Mouse (Mus musculus): Measurements from ENCODE around the gene Dab1. TPM values are rescaled to one million over a fixed set of nuclear protein-coding genes. Genes with fewer than 3 reads are reported as not detected.

The Dab1 gene
- total RNA-seq, 2 experiments from 2014 or later, result not detected

- DNase-seq (ENCODE audit: low spot score), result no peak
Observed at GRCm38 (mm10) chr4:103699755-103700154, 80.6 kb downstream of the Dab1 start.

- DNase-seq (ENCODE audit: low spot score), result no peak
Observed at GRCm38 (mm10) chr4:103700392-103700791, 81.2 kb downstream of the Dab1 start.

DNA sequence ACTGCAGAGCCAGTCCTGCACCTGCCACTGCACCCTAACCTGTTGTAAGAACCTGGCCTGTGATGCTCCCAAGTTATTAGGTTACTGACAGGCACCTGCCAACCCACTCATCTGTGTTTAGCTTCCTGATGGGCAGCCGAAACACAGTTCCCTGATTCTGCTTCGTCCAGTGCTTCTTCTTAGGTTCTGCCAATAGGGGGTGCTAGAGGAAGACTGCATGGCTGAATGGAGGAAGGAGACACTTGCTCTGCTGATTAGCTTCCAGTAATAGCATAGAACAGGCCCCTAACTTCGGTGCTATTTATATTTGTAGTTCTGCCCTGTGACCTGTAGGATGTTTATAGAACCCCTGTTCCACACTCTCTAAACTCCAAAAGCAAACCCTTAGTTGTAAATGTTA lies 83.0 kb downstream of the Dab1 start:
- DNase-seq (ENCODE audit: low spot score), result no peak

GRCm38 (mm10) chr4:103704477-103704876 lies 85.3 kb downstream of the Dab1 start:
- DNase-seq (ENCODE audit: low spot score), result no peak

DNA sequence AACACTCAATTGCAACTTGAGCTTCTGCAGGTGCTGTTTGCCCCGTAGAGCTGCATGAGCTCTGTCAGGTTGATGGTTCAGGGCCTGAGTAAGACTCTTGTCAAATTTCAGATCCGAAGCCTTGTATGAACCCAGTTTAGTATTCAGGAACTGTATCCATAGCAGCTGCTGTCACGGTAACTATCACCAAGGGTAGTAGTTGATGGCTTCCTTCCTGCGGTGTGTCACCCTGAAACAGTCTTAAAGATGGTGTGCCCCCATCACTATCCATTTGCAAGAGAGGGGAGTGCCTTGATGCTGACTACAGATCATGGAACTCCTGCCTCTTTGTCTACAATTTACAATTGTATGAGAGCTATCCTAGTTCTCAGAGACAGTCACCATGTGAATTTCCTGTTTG lies 87.3 kb downstream of the Dab1 start:
- DNase-seq (ENCODE audit: low spot score), result no peak

DNA sequence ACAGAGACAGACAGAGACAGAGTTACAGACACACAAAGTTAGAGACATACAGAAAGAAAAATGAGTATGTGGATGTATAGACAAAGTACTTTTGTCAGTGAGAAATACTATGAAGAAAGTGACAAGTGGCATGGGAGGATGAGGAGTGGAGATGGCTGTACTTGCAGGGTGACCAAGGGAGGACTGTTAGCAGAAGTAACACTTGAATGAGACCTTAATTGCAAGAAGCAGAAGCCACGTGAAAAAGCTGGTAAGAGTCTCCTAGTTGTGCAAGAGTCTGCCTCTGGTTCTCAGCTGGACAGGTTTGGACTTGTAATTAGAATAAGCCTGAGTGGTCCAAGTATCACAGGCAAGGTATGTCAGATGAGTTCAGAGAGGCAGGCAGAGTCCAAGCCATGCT lies 88.0 kb downstream of the Dab1 start:
- DNase-seq (ENCODE audit: low spot score), result no peak

- DNase-seq (ENCODE audit: low spot score), result no peak
Observed at GRCm38 (mm10) chr4:103711353-103711752, 92.2 kb downstream of the Dab1 start.

GRCm38 (mm10) chr4:103713921-103714320 lies 94.8 kb downstream of the Dab1 start:
- DNase-seq (ENCODE audit: low spot score), result no peak

DNA sequence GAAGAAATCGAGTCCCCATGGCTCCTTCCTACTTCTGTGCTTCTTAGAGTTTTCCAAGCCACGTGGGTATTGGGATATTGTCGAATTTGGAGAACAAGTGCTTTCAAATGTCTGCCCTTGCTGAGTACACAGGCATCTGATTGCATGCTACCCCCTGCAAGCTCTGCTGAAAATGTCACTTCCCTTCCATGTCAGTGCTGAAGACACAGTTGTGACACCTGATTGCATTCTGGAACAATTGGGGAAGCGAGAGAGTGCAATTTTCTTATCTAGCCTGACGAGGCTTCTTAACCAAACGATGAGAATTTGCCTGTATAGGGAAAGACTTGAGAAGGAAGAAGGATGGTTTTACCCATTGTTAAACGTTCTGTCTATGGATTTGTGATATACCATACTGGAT lies 95.8 kb downstream of the Dab1 start:
- no peak for DNase-seq (ENCODE audit: low spot score)

GRCm38 (mm10) chr4:103715568-103715967 lies 96.4 kb downstream of the Dab1 start:
- no peak for DNase-seq (ENCODE audit: low spot score)

DNA sequence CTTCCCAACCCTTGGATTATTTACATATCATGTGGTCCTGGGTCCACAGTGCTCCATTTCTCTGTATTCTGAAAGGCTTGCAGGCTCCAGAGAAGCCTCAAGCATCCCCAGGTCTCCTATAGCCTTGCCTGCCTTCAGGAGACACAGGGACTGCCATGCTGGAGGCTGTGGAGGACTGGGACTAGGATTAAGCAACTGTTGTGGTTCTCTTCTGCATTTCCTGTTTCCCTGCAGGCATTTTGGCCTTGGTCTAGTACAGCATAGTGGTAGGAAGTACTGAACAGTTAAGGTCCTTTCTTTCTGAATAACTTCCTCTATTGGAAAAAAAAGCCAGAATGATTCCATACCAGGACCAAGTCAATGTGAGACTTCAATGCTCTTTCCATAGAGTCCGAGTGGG lies 103.6 kb downstream of the Dab1 start:
- no peak for DNase-seq (ENCODE audit: low spot score)

DNA sequence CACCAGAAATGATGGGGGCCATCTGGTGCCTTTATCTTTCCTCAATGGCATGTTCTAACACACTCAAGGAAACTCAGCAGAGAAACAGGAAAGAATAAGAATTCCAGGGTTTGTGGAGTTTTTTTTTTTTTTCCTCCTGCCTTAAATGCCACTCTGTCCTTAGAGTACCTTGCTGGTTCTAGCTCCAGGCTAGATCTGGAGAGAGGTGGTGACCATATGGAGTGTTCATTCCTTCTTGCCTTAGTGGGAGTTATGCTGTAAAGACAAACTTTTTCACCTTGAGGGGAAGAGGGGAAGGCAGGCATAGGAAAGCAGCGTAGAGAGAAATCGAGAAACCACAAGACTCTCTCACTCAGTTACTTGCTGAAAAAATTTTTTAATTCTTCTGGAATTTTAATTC lies 107.3 kb downstream of the Dab1 start:
- no peak for DNase-seq (ENCODE audit: low spot score)

GRCm38 (mm10) chr4:103737185-103737584 lies 118.0 kb downstream of the Dab1 start:
- no peak for DNase-seq (ENCODE audit: low spot score)

- DNase-seq (ENCODE audit: low spot score), result no peak
Observed at GRCm38 (mm10) chr4:103751249-103751855, 132.2 kb downstream of the Dab1 start.

GRCm38 (mm10) chr4:103754561-103754960 lies 135.4 kb downstream of the Dab1 start:
- no peak for DNase-seq (ENCODE audit: low spot score)

- no peak for DNase-seq (ENCODE audit: low spot score)
Observed at GRCm38 (mm10) chr4:103757241-103757640, 138.1 kb downstream of the Dab1 start.

DNA sequence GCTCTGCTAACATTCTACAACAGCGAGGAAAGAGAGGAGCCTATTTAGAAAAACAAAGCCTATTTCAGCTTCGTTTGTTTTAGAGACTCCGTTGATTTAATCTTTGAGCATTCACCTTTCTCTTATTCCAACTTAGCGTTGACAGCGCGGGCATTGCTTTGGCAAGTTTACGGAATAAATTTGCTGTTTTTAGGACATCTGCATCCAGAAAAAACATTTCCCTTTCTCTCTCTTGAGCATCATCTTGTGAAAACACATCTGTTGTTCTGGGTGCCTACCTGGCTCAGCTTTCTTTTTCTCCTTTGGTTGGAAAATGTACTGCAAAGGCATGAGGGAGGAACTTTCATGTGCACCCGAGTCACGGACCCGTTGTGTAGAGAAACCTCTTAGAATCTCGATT lies 143.3 kb downstream of the Dab1 start:
- DNase-seq (ENCODE audit: low spot score), result no peak

DNA sequence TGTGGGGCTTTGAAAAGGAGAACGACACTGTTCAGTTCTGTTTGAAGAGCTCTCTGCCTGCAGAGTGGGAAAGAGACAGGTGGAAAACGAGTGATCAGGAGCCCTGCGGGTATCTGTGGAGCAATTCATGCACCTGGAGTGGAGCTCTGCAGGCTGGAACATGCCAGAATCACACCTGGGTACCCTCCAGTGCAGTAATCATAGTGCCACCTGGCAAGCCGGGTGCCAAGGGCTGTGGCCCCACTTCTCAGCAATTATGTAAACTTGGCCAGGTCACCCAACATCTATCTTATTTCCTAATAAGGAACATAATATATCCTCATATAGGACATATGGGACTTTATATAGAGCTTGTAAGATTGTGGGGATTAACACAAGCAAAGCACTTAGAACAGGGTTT lies 156.6 kb downstream of the Dab1 start:
- no peak for DNase-seq (ENCODE audit: low spot score)

DNA sequence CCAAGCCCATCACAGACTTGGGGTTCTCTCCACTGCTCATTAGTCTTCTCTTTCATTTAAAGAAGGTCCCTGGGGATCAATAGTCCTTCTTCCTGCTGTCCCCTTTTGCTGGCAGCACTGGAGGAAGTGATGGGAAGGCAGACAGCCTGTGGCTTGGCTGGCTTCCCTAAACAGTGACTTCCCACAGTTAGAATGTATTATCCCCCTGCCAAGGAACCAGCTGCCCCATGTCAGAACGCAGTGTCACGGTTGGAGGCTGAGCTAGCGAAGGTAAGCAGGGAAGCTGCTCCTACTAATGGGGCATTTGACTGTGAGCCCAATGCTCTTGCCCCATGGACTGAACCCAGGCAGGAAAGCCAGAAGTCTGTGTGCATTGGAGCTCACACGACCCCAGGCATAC lies 162.2 kb downstream of the Dab1 start:
- no peak for DNase-seq (ENCODE audit: low spot score)

DNA sequence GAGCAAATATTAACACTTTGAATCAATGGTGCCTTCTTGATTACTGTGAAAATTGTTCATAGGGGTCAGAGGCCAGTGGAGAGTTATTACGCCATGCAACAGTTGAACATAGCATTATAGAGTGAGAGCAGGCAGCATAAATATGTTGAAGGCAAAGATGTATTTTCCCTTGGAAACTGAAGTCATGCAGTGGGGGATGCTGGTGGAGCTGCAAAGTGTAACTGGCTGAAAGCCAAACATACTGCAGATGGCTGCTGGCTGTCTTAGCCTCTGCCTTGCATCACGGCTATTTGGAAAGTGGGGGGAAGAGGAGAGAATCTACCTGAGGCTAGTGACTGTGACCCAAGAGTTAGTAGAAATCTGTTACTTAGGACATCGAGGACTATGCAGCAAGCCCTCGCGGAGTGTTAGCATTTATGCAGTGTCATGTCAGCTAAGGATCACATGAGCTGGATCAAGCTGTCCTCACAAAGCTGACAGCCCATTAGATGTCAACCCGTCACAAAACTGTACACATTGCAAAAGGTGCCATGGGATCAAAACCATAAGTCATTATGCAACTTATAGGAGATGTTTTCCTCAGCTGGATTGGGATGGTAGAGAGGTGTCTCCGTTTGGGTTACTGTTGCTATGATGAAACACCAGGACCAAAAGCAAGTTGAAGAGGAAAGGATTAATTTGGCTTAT lies 164.5 kb downstream of the Dab1 start:
- DNase-seq (ENCODE audit: low spot score), result no peak

- no peak for DNase-seq (ENCODE audit: low spot score)
Observed at GRCm38 (mm10) chr4:103793589-103794312, 174.6 kb downstream of the Dab1 start.

DNA sequence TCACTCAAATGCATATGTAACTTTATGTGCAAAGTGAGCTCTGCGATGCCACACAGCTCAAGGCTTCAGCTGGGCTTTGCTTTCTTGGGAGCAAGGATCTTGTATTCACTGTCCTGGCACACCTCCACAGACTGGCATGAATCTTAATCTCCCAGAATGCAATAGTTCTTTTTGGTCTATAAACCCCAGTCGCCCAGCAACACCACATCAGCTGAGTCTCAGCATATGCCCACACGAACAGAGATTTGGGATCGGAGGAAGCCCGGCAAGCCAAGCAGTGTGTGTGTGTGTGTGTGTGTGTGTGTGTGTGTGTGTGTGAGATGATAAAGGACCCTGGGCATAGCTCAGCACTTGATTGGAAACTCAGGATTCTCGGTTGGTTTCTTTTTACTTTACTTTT lies 177.3 kb downstream of the Dab1 start:
- DNase-seq (ENCODE audit: low spot score), result no peak

GRCm38 (mm10) chr4:103802439-103802838 lies 183.3 kb downstream of the Dab1 start:
- no peak for DNase-seq (ENCODE audit: low spot score)
